11 mouse cellular contexts compared by ENCODE assay signal in the genomic region with DNA sequence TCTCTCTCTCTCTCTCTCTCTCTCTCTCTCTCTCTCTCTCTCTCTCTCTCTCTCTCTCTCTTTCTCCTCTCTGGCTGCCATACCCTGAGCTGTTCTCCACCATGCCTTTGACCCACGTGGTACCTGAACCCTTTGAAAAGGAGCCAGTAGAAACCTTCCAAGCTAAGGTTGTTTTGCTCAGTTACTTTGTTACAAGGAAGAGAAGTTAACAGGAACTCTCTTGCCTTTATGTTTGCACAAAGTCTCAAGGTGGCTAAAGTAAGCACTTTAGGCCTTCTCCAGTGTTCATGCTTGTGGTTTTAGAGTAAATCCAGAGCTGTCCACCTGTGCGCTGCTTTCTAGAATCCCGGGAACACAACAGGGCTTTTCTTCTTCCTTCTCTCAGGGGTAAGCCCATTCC. TPM values are rescaled to one million over a fixed set of nuclear protein-coding genes. Genes with fewer than 3 reads are reported as not detected.
"Had no signal": no experiment of that assay in that cellular context is flagged by ENCODE, and none has a peak within 500 bp of the region (broad histone marks: within the 10 kb centered on the region; RNA-seq: fewer than 3 reads in every experiment).

No protein-coding gene starts in this region.

- H3K4me2 ChIP-seq: limb, embryonic 15.5 days; liver, embryonic 12.5 days; neural tube, embryonic 12.5 days had no signal

- H3K9me3 ChIP-seq: limb, embryonic 15.5 days; liver, embryonic 12.5 days; neural tube, embryonic 12.5 days had no signal

- ATAC-seq: intestine, embryonic 16.5 days; liver, embryonic 12.5 days had no signal

- H3K36me3 ChIP-seq: limb, embryonic 15.5 days; liver, embryonic 12.5 days; neural tube, embryonic 12.5 days had no signal

- H3K9ac ChIP-seq: limb, embryonic 15.5 days; liver, embryonic 12.5 days; neural tube, embryonic 12.5 days had no signal

- H3K27ac ChIP-seq: left cerebral cortex, adult 2 months; limb, embryonic 15.5 days; liver, embryonic 12.5 days; neural tube, embryonic 12.5 days had no signal

- H3K4me1 ChIP-seq: limb, embryonic 15.5 days; liver, embryonic 12.5 days had no signal

- DNase-seq: kidney, adult 2 months; kidney, postnatal 25 days; midbrain, embryonic 14.5 days; thymus, postnatal 36 days had no signal

- H3K4me3 ChIP-seq: left cerebral cortex, adult 2 months; limb, embryonic 15.5 days; liver, embryonic 12.5 days; neural tube, embryonic 12.5 days had no signal

- H3K27me3 ChIP-seq: limb, embryonic 15.5 days; liver, embryonic 12.5 days; neural tube, embryonic 12.5 days had no signal

RNA-seq across cellular contexts. Expression of a gene that starts 8.2 kb away (rescaled TPM):
- total RNA-seq: megakaryocyte progenitor cell, adult 5-6 weeks; monocyte, adult 5-6 weeks had no signal
